Mouse (Mus musculus) hindbrain, embryonic 14.5 days (tissue): ENCODE measurements around the gene Etl4. TPM values are rescaled to one million over a fixed set of nuclear protein-coding genes. Genes with fewer than 3 reads are reported as not detected.

ENCODE experiments used
- ATAC-seq: fragments of 200-750 bp; cut with Nextera tagmentation; 2 replicates; pipeline ENCODE4 v1.8.0; 2017; ENCODE audit warnings: moderate number of reproducible peaks, mild to moderate bottlenecking, moderate TSS enrichment, moderate library complexity; ENCODE audit not compliant: low FRiP score
- DNase-seq: peaks from one replicate; pipeline ENCODE4 v3.0.0-alpha.2; 2015; ENCODE audit warnings: low spot score
- H3K27ac ChIP-seq: fragments of 300-500 bp; sonication (generic); 2 replicates; pipeline ENCODE4 v1.5.1; 2014; ENCODE audit warnings: mild to moderate bottlenecking, moderate library complexity
- H3K27me3 ChIP-seq: fragments of 300-500 bp; sonication (generic); 2 replicates; pipeline ENCODE4 v1.6.1; 2014; ENCODE audit warnings: mild to moderate bottlenecking, low read length, mixed read lengths; ENCODE audit not compliant: control insufficient read depth, insufficient read depth
- H3K36me3 ChIP-seq: fragments of 300-500 bp; sonication (generic); replicated peaks from 2 replicates; pipeline ENCODE4 v1.6.1; 2014; ENCODE audit not compliant: control insufficient read depth, insufficient read depth
- H3K4me1 ChIP-seq: fragments of 300-500 bp; sonication (generic); replicated peaks from 2 replicates; pipeline ENCODE4 v1.6.1; 2014; ENCODE audit warnings: antibody characterized with exemption, low read length, mixed read lengths; ENCODE audit not compliant: control insufficient read depth, insufficient read depth
- H3K4me2 ChIP-seq: fragments of 300-500 bp; sonication (generic); replicated peaks from 2 replicates; pipeline ENCODE4 v1.6.1; 2014; ENCODE audit warnings: mild to moderate bottlenecking, moderate library complexity
- H3K4me3 ChIP-seq: fragments of 300-500 bp; sonication (generic); replicated peaks from 2 replicates; pipeline ENCODE4 v1.5.1; 2014; ENCODE audit warnings: mild to moderate bottlenecking, low read length
- H3K9ac ChIP-seq: fragments of 300-500 bp; sonication (generic); 2 replicates; pipeline ENCODE4 v1.6.1; 2014
- H3K9me3 ChIP-seq: fragments of 300-500 bp; sonication (generic); 2 replicates; pipeline ENCODE4 v1.6.1; 2016; ENCODE audit warnings: low read length; ENCODE audit not compliant: control insufficient read depth
- WGBS: fragments of 180-500 bp; shearing (Covaris S2); extraction: QIAGEN DNeasy Blood & Tissue Kit; methylation state at CpG from one replicate; pipeline ENCODE4 v1.1.7; 2014; 5-methylcytosine and 5-hydroxymethylcytosine counted together
- polyA plus RNA-seq: library from polyadenylated mRNA; unstranded; fragments of >200 nt; fragmentation: Nextera tagmentation; extraction: Ambion mirVana; gene quantifications from 2 replicates; pipeline ENCODE4 v1.2.1, GENCODE M21; 2014

Gene Etl4
- polyA plus RNA-seq, 1 experiment from 2014 or later = 5.9 TPM

GRCm38 (mm10) chr2:20549996-20550395, 640.4 kb downstream of the Etl4 start:
- H3K9me3 ChIP-seq = no peaks in the 10 kb centered on the region
- ATAC-seq (no peak), DNase-seq (no peak)
- no peak overlapping the region for H3K9ac ChIP-seq
- no peaks in the 10 kb centered on the region for H3K36me3 ChIP-seq
- H3K4me2 ChIP-seq = no peak overlapping the region
- H3K4me1 ChIP-seq = peaks cover 11% of the 10 kb centered on the region
- H3K27me3 ChIP-seq = peaks cover 6% of the 10 kb centered on the region; the same call in 1 of the 2 replicates
- H3K4me3 ChIP-seq = no peak overlapping the region
- WGBS = 63% methylated on average over 1 of the region's 1 CpGs
- no peak overlapping the region for H3K27ac ChIP-seq

DNA sequence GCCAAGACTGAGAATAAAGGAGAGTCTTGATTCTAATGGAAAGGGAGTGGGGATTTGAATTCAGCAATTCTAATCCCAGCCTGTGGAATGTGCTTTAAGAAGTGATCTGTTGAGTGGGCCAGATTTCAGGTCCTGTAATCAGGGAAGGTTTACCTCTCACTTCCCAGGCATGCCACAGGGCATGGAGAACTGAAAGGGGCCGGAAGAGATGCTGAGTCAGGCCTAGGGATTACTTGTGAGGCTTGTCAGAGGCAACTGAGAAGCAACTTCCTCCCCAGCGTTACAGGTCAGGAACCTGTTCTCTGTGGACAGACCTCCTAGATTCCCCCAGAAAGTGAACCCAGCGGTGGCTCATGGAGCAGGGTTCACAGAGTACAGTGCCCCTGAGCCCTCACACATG, 646.1 kb downstream of the Etl4 start:
- Histone ChIP-seq H3K4me1 (no peaks in the 10 kb centered on the region), H3K4me2 (no peak overlapping the region), H3K9me3 (no peaks in the 10 kb centered on the region), H3K9ac (no peak overlapping the region), H3K4me3 (no peak overlapping the region), H3K27me3 (no peaks in the 10 kb centered on the region), H3K36me3 (no peaks in the 10 kb centered on the region), H3K27ac (no peak overlapping the region)
- WGBS = 80% methylated on average over 3 of the region's 3 CpGs
- DNase-seq (no peak), ATAC-seq (no peak)

GRCm38 (mm10) chr2:20559083-20559482, 649.5 kb downstream of the Etl4 start:
- no peak for DNase-seq
- Histone ChIP-seq H3K27me3 (no peaks in the 10 kb centered on the region), H3K27ac (no peak overlapping the region), H3K4me3 (no peak overlapping the region), H3K4me2 (no peak overlapping the region), H3K9ac (no peak overlapping the region), H3K36me3 (no peaks in the 10 kb centered on the region), H3K9me3 (no peaks in the 10 kb centered on the region), H3K4me1 (no peaks in the 10 kb centered on the region)
- no peak for ATAC-seq
- WGBS = 95% methylated on average over 5 of the region's 5 CpGs

DNA sequence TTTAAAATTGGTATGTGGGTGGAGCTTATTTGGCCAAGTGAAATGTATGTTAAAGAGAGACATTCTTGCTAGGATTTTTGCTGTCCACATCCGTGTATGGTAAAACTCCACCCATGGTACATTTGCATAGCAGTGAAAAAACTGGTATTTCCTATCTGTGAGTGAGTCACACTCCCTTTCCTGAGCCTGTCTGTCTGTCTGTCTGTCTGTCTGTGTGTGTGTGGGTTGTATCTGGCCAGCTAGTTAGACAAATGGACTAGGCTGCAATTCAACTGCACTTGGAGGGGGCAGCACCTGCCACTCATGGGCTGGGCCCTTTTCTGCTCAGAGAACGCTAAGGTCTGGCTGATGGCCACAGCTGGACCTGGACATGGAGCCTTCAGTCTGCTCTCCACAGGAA, 650.1 kb downstream of the Etl4 start:
- Histone ChIP-seq H3K36me3 (no peaks in the 10 kb centered on the region), H3K27ac (no peak overlapping the region), H3K4me2 (no peak overlapping the region), H3K4me3 (no peak overlapping the region), H3K9ac (no peak overlapping the region), H3K27me3 (no peaks in the 10 kb centered on the region), H3K9me3 (no peaks in the 10 kb centered on the region), H3K4me1 (no peaks in the 10 kb centered on the region)
- WGBS = 71% methylated on average over 2 of the region's 2 CpGs
- DNase-seq (no peak), ATAC-seq (no peak)

- no peaks in the 10 kb centered on the region for H3K4me1 ChIP-seq
- no peaks in the 10 kb centered on the region for H3K27me3 ChIP-seq
- ATAC-seq (no peak), DNase-seq (no peak)
- no peak overlapping the region for H3K27ac ChIP-seq
- H3K36me3 ChIP-seq = no peaks in the 10 kb centered on the region
- H3K9ac ChIP-seq = no peak overlapping the region
- no peak overlapping the region for H3K4me2 ChIP-seq
- 93% methylated on average over 9 of the region's 9 CpGs for whole genome bisulfite sequencing
- H3K4me3 ChIP-seq = no peak overlapping the region
- H3K9me3 ChIP-seq = no peaks in the 10 kb centered on the region
These were observed 651.0 kb downstream of the Etl4 start for GRCm38 (mm10) chr2:20560581-20560980.

DNA sequence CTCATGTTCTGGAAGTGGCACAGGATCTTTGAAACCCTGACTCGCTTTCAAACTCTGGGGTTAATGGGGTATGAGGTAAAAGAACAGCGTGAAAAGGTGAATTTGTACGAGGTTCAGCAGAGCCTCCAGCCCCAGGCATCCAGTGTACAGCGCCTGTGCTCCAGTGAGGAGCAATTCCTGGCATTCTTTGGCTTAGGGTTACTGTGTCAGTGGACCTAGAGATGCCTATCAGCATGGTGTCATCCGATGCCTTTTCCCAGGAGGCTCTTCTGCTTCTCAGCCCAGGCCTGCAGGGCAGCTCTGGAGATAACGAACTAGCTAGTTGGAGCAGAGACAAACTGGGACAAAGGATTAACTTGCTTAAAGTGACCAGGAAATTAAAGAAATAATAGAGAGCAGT, 653.5 kb downstream of the Etl4 start:
- Histone ChIP-seq H3K27me3 (no peaks in the 10 kb centered on the region), H3K4me2 (no peak overlapping the region), H3K9ac (no peak overlapping the region), H3K27ac (no peak overlapping the region), H3K9me3 (no peaks in the 10 kb centered on the region), H3K4me3 (no peak overlapping the region), H3K4me1 (no peaks in the 10 kb centered on the region), H3K36me3 (no peaks in the 10 kb centered on the region)
- WGBS = 53% methylated on average over 6 of the region's 6 CpGs
- DNase-seq = no peak
- no peak for ATAC-seq

GRCm38 (mm10) chr2:20568456-20568855, 658.9 kb downstream of the Etl4 start:
- Histone ChIP-seq H3K36me3 (no peaks in the 10 kb centered on the region), H3K9ac (no peak overlapping the region), H3K4me2 (no peak overlapping the region), H3K27me3 (no peaks in the 10 kb centered on the region), H3K27ac (no peak overlapping the region), H3K9me3 (no peaks in the 10 kb centered on the region), H3K4me1 (no peaks in the 10 kb centered on the region), H3K4me3 (no peak overlapping the region)
- ATAC-seq (no peak), DNase-seq (no peak)
- WGBS = 82% methylated on average over 1 of the region's 1 CpGs

GRCm38 (mm10) chr2:20571940-20572339, 662.4 kb downstream of the Etl4 start:
- Histone ChIP-seq H3K4me2 (no peak overlapping the region), H3K9ac (no peak overlapping the region), H3K36me3 (no peaks in the 10 kb centered on the region), H3K27me3 (no peaks in the 10 kb centered on the region), H3K4me1 (no peaks in the 10 kb centered on the region), H3K27ac (no peak overlapping the region), H3K9me3 (no peaks in the 10 kb centered on the region), H3K4me3 (no peak overlapping the region)
- ATAC-seq (no peak), DNase-seq (no peak)
- WGBS = 100% methylated on average over 1 of the region's 1 CpGs

DNA sequence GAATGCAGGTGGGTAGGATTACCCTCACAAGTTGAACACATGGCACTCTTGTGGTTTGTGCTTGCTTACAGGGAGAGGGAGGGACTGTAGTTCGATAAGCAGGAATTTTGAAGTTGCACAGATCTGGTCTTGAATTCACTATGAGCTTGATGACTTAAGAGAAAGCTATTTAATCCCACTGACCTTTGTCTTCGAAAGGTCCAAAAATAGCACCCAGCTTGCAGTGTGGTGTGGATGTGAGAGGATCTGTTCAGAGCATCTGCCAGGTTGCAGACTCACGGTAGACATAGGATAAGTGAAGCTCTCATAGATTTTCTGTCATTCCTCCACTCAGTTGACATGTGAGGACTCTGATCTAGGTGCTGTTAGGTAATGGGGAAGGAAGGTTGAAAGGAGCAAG, 670.8 kb downstream of the Etl4 start:
- no peak for ATAC-seq
- Histone ChIP-seq H3K27ac (no peak overlapping the region), H3K9ac (no peak overlapping the region), H3K36me3 (no peaks in the 10 kb centered on the region), H3K9me3 (no peaks in the 10 kb centered on the region), H3K4me1 (no peaks in the 10 kb centered on the region), H3K4me2 (no peak overlapping the region), H3K4me3 (no peak overlapping the region), H3K27me3 (no peaks in the 10 kb centered on the region)
- DNase-seq = no peak
- 85% methylated on average over 3 of the region's 3 CpGs for WGBS

DNA sequence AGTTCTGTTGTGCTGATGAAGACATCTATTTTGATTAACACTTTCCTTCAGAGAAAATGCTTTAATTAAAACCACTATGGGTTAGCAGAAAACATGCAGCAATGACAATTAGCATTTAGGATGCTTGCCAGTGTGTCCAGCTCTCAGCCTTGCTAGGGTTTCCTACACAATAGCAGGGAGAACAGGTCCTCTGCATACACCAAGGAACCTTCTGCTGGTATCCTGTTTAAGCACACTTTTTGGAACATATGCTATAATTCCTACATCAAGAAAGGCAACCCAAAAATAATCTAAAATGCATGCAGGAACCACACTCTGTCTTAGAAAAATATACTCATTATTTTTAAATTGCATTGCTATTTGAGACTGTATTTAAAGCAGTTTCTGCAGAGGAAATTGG, 673.5 kb downstream of the Etl4 start:
- Histone ChIP-seq H3K27ac (no peak overlapping the region), H3K36me3 (no peaks in the 10 kb centered on the region), H3K4me1 (no peaks in the 10 kb centered on the region), H3K4me2 (no peak overlapping the region), H3K9ac (no peak overlapping the region), H3K9me3 (0 out of 2 replicates have a peak, but pooled peaks cover 5% of the 10 kb centered on the region), H3K4me3 (no peak overlapping the region), H3K27me3 (no peaks in the 10 kb centered on the region)
- no peak for DNase-seq
- no peak for ATAC-seq
